Comparison of ENCODE assay signal across 21 mouse cellular contexts in the genomic region with DNA sequence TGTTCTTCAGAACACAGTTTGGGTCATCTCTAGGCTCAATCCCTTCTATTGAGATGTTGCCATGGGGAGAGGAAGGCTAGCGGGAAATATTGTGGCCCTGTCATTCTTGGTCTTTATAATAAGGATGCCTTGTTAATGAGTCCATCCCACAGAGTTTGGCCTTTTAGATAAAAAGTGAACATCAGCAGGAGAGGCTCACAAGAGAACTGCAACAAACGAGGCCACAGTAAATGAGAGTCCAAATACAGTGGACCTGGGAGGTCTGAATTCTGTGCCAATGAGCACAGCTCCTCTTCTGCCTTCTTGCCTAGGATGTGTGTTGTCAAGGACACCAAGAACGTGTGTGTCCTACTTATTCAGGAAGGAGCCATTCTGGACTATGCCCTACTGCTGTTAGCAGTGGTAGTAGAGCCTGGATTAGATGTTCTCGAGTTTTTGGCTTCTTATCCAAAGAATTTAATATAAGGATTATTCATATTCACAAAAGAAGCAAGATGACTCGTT.
DNase-seq lines count a peak whose midpoint lies in the region; ATAC-seq and TF ChIP-seq lines count a peak whose summit lies in the region.
"Had no signal": no experiment of that assay in that cellular context is flagged by ENCODE, and none has a peak within 500 bp of the region (broad histone marks: within the 10 kb centered on the region; RNA-seq: fewer than 3 reads in every experiment).

No protein-coding gene starts in this region.

- no peak overlapping the region for H3K27ac ChIP-seq in forebrain, postnatal 0 days (ENCODE audit: low read depth, low read length)
- H3K27ac ChIP-seq in forebrain, embryonic 13.5 days, result no peak overlapping the region
- H3K27ac ChIP-seq in hindbrain, embryonic 16.5 days (ENCODE audit: low read depth, low read length), result no peak overlapping the region
- no peak overlapping the region for H3K27ac ChIP-seq in hindbrain, embryonic 11.5 days (ENCODE audit: low read depth, low read length)
- H3K27ac ChIP-seq in midbrain, postnatal 0 days (ENCODE audit: low read depth, low read length), result no peak overlapping the region
- no peak overlapping the region for H3K27ac ChIP-seq in midbrain, embryonic 15.5 days
- H3K27ac ChIP-seq: forebrain, embryonic 10.5 days; heart, adult 2 months; heart, embryonic 10.5 days; heart, embryonic 13.5 days had no signal

- TF ChIP-seq CTCF in forebrain, postnatal 0 days (IDR thresholded peaks at IDR 0.05; ENCODE audit: low read depth), result no peak
- TF ChIP-seq CTCF in midbrain, postnatal 0 days (IDR thresholded peaks at IDR 0.05), result no peak

- ATAC-seq in forebrain, postnatal 0 days, result peak; percentile 8; the same call in 1 of the 2 replicates
- no peak for ATAC-seq in forebrain, embryonic 13.5 days
- ATAC-seq in hindbrain, embryonic 16.5 days, result peak; percentile 73
- ATAC-seq in hindbrain, embryonic 11.5 days (ENCODE audit: low FRiP score), result no peak
- peak; percentile 60; the same call in 1 of the 2 replicates for ATAC-seq in midbrain, postnatal 0 days (ENCODE audit: low FRiP score)
- ATAC-seq in midbrain, embryonic 15.5 days (replicated peaks), result no peak
- ATAC-seq: forebrain, embryonic 14.5 days; intestine, postnatal 0 days; Patski had no signal

- no peaks in the 10 kb centered on the region for H3K36me3 ChIP-seq in forebrain, postnatal 0 days (ENCODE audit: insufficient read depth)
- H3K36me3 ChIP-seq in forebrain, embryonic 13.5 days (ENCODE audit: poor library complexity, severe bottlenecking), result no peaks in the 10 kb centered on the region
- no peaks in the 10 kb centered on the region for H3K36me3 ChIP-seq in hindbrain, embryonic 16.5 days (ENCODE audit: control insufficient read depth, insufficient read depth, low read length)
- no peaks in the 10 kb centered on the region for H3K36me3 ChIP-seq in hindbrain, embryonic 11.5 days (ENCODE audit: control insufficient read depth, insufficient read depth, low read length)
- no peaks in the 10 kb centered on the region for H3K36me3 ChIP-seq in midbrain, postnatal 0 days (ENCODE audit: insufficient read depth, low read length)
- no peaks in the 10 kb centered on the region for H3K36me3 ChIP-seq in midbrain, embryonic 15.5 days (replicated peaks)
- H3K36me3 ChIP-seq: forebrain, embryonic 10.5 days; heart, embryonic 10.5 days; heart, embryonic 13.5 days had no signal

- H3K4me1 ChIP-seq in forebrain, postnatal 0 days (ENCODE audit: insufficient read depth), result no peaks in the 10 kb centered on the region
- H3K4me1 ChIP-seq in forebrain, embryonic 13.5 days, result no peaks in the 10 kb centered on the region
- no peaks in the 10 kb centered on the region for H3K4me1 ChIP-seq in hindbrain, embryonic 16.5 days (ENCODE audit: control insufficient read depth, insufficient read depth, low read depth, low read length)
- H3K4me1 ChIP-seq in hindbrain, embryonic 11.5 days (replicated peaks; ENCODE audit: control insufficient read depth, insufficient read depth, low read length), result no peaks in the 10 kb centered on the region
- H3K4me1 ChIP-seq in midbrain, postnatal 0 days (ENCODE audit: insufficient read depth, low read length), result no peaks in the 10 kb centered on the region
- H3K4me1 ChIP-seq in midbrain, embryonic 15.5 days, result no peaks in the 10 kb centered on the region; the same call in 1 of the 2 replicates
- H3K4me1 ChIP-seq: forebrain, embryonic 10.5 days; heart, embryonic 10.5 days; heart, embryonic 13.5 days had no signal

- H3K4me3 ChIP-seq in forebrain, postnatal 0 days (ENCODE audit: low read depth, low read length), result no peak overlapping the region
- H3K4me3 ChIP-seq in forebrain, embryonic 13.5 days, result no peak overlapping the region
- H3K4me3 ChIP-seq in hindbrain, embryonic 16.5 days (ENCODE audit: low read length), result no peak overlapping the region
- no peak overlapping the region for H3K4me3 ChIP-seq in hindbrain, embryonic 11.5 days (ENCODE audit: low read depth, low read length)
- no peak overlapping the region for H3K4me3 ChIP-seq in midbrain, postnatal 0 days (ENCODE audit: low read depth, low read length)
- no peak overlapping the region for H3K4me3 ChIP-seq in midbrain, embryonic 15.5 days
- H3K4me3 ChIP-seq: forebrain, embryonic 10.5 days; heart, adult 2 months; heart, embryonic 10.5 days; heart, embryonic 13.5 days had no signal

- 64% methylated on average over 5 of the region's 5 CpGs for WGBS in forebrain, postnatal 0 days
- WGBS in forebrain, embryonic 13.5 days, result 69% methylated on average over 5 of the region's 5 CpGs
- WGBS in hindbrain, embryonic 16.5 days, result 61% methylated on average over 5 of the region's 5 CpGs
- 76% methylated on average over 5 of the region's 5 CpGs for WGBS in hindbrain, embryonic 11.5 days
- 68% methylated on average over 5 of the region's 5 CpGs for WGBS in midbrain, postnatal 0 days
- 72% methylated on average over 5 of the region's 5 CpGs for WGBS in midbrain, embryonic 15.5 days

- no peaks in the 10 kb centered on the region for H3K27me3 ChIP-seq in forebrain, postnatal 0 days (ENCODE audit: insufficient read depth, low read length)
- no peaks in the 10 kb centered on the region for H3K27me3 ChIP-seq in forebrain, embryonic 13.5 days
- H3K27me3 ChIP-seq in hindbrain, embryonic 16.5 days (replicated peaks; ENCODE audit: control insufficient read depth, insufficient read depth, low read length), result no peaks in the 10 kb centered on the region
- no peaks in the 10 kb centered on the region for H3K27me3 ChIP-seq in hindbrain, embryonic 11.5 days (ENCODE audit: control insufficient read depth, insufficient read depth, low read length)
- H3K27me3 ChIP-seq in midbrain, postnatal 0 days (ENCODE audit: insufficient read depth, low read length), result no peaks in the 10 kb centered on the region
- H3K27me3 ChIP-seq in midbrain, embryonic 15.5 days (replicated peaks), result no peaks in the 10 kb centered on the region
- H3K27me3 ChIP-seq: heart, embryonic 13.5 days; Patski had no signal

- no peak overlapping the region for H3K9ac ChIP-seq in forebrain, postnatal 0 days
- no peak overlapping the region for H3K9ac ChIP-seq in forebrain, embryonic 13.5 days
- no peak overlapping the region for H3K9ac ChIP-seq in hindbrain, embryonic 16.5 days (ENCODE audit: low read depth, low read length)
- no peak overlapping the region for H3K9ac ChIP-seq in hindbrain, embryonic 11.5 days (ENCODE audit: low read depth, low read length)
- no peak overlapping the region for H3K9ac ChIP-seq in midbrain, postnatal 0 days (replicated peaks; ENCODE audit: low read length, poor library complexity, severe bottlenecking)
- H3K9ac ChIP-seq in midbrain, embryonic 15.5 days, result no peak overlapping the region
- H3K9ac ChIP-seq: heart, embryonic 13.5 days had no signal

- H3K9me3 ChIP-seq in forebrain, postnatal 0 days (ENCODE audit: low read length), result no peaks in the 10 kb centered on the region
- no peaks in the 10 kb centered on the region for H3K9me3 ChIP-seq in forebrain, embryonic 13.5 days (replicated peaks)
- no peaks in the 10 kb centered on the region for H3K9me3 ChIP-seq in hindbrain, embryonic 16.5 days (ENCODE audit: control insufficient read depth, low read length)
- H3K9me3 ChIP-seq in hindbrain, embryonic 11.5 days (ENCODE audit: control insufficient read depth, low read length), result no peaks in the 10 kb centered on the region
- H3K9me3 ChIP-seq in midbrain, postnatal 0 days (ENCODE audit: low read length), result no peaks in the 10 kb centered on the region
- H3K9me3 ChIP-seq in midbrain, embryonic 15.5 days, result no peaks in the 10 kb centered on the region
- H3K9me3 ChIP-seq: forebrain, embryonic 10.5 days; heart, embryonic 10.5 days; heart, embryonic 13.5 days had no signal

- peak; percentile 14 for DNase-seq in cerebellum, adult 11-12 months
- DNase-seq in cerebellum, adult 11 months, result no peak
- no peak for DNase-seq in forebrain, postnatal 0 days
- no peak for DNase-seq in hindbrain, embryonic 11.5 days (ENCODE audit: low spot score)
- peak; percentile 69 for DNase-seq in midbrain, postnatal 0 days (ENCODE audit: low spot score)
- DNase-seq: adrenal gland, postnatal 10 days; adrenal gland, postnatal 36 days; cerebellum, adult 8-10 months; gastrocnemius, postnatal 25 days; heart, adult 2 months; heart, postnatal 14 days; kidney, adult 2 months had no signal

- no peak overlapping the region for H3K4me2 ChIP-seq in forebrain, postnatal 0 days (ENCODE audit: low read depth)
- H3K4me2 ChIP-seq in forebrain, embryonic 13.5 days, result no peak overlapping the region
- H3K4me2 ChIP-seq in hindbrain, embryonic 16.5 days (ENCODE audit: low read length), result no peak overlapping the region
- H3K4me2 ChIP-seq in hindbrain, embryonic 11.5 days (replicated peaks; ENCODE audit: low read depth, low read length), result no peak overlapping the region
- no peak overlapping the region for H3K4me2 ChIP-seq in midbrain, postnatal 0 days (ENCODE audit: low read depth, low read length, poor library complexity, severe bottlenecking)
- H3K4me2 ChIP-seq in midbrain, embryonic 15.5 days, result no peak overlapping the region
- H3K4me2 ChIP-seq: heart, embryonic 13.5 days had no signal

Comparison
In these comparisons a context has a peak if more than half of its experiments do, and no peak if none do; other contexts are left out.
1. DNase-seq: peak in cerebellum, adult 11-12 months (single experiment) and midbrain, postnatal 0 days (single experiment); none in cerebellum, adult 11 months (single experiment), forebrain, postnatal 0 days (single experiment) and hindbrain, embryonic 11.5 days (single experiment).
2. ATAC-seq: peak in forebrain, postnatal 0 days (single experiment), hindbrain, embryonic 16.5 days (single experiment) and midbrain, postnatal 0 days (single experiment); none in forebrain, embryonic 13.5 days (single experiment), hindbrain, embryonic 11.5 days (single experiment) and midbrain, embryonic 15.5 days (single experiment).